Mouse (Mus musculus): ENCODE results near the gene Dpf1.

Dpf1 gene

DNA sequence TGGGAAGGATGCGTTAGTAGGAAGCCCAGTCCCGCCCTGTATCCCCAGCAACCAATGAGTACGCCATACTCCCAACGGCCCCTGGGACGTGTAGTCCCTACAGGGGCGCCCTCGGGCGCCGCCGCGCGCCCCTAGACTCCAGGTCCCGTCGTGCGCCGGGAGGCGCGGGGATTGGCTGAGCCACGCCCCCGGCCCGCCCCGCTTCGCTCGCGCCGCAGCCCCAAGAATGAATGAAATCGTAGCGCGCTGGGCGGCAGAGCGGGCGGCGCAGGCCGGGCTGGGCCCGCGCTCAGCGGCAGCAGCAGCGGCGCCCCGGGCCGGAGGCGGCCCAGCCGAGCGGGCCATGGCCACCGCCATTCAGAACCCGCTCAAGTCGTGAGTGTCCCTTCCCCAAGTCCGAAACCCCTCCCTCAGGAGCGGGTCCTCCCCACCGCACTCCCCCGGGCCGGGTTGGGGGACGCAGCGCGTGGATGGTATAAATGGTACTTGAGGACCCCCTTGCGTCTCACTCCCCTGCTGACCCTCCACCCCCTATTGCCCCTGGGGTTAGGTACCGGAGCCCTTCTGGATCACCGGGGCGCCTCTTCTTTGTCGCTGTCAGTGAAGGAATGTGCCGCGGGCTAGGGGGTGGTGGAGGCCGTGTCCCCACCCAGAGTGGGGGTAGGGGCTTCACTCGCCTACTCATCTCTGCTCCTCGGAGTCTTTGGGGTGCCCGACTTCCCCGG lies at the start of gene Dpf1:
Gene Dpf1, plus strand, starts transcription at position 214 of the 725 bp plus-strand sequence.
- no peak for DNase-seq (ENCODE audit: extremely low read depth, low read depth)

- no peak for DNase-seq (ENCODE audit: extremely low read depth, low read depth)
These were observed 47.9 kb upstream of the Dpf1 start for GRCm38 (mm10) chr7:29255875-29256274.

DNA sequence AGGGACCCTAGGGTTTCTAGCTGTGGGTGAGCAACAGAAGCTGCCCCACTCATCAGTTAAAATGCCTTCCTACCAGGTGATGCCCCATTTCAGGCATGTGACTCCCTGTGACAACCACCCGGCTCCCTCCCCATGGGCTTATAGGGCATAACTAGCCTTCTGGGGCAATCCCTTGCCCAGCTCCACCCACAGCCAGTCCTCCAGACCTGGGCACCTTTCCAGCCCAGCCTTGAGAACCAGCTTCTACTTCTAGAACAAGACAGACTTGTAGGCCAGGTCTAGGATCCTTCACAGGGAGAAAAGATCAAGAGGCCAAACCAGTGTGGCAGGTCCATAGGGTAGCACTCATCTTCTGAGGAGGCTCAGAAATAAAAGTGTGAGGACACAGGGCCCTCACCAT lies 46.4 kb upstream of the Dpf1 start:
- DNase-seq (ENCODE audit: extremely low read depth, low read depth), result no peak

DNA sequence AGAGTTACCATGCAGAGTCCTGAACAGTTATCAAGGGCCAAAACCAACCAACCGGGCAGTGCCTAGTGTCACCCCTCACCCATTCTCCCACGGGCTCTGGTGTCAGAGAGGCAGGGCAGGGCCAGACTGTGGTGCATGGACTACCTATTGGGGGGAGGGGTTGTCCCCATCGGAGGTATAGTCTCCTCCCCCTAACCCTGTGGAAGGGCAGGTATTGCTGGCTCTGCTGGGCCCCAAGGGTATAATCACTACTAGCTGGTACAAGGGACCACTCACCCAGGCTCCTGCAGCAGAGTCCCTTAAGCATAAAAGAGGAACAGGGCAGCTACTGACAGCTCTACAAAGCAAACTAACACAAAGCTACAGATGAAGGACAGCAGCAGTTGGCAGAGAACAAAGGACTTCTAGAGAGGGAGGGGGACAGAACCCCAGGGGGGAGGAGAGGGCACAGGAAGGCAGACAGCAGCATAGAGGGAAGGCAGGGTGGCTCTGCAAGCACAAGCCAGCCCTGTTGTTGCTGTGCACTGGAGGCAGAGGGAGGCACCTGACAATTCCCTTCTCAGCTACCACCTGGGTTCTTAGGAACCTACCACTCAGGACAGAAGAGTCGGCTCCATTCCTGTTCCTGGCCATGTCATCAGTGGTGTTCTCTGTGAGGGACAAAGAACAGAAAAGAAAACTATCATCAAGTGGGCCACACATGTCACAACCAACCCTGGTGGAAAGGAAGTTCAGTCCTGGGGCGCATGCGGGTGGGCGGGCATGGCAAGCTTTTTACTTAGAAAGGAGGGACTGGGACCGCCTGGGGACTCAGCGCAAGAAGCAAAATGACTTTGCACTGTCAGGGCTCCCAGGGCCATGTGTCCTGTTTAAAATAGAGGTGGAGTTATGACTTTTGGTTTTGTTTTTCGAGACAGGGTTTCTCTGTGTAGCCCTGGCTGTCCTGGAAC lies 43.7 kb upstream of the Dpf1 start:
- no peak for DNase-seq (ENCODE audit: extremely low read depth, low read depth)

- DNase-seq (ENCODE audit: extremely low read depth, low read depth), result no peak
These were observed 41.6 kb upstream of the Dpf1 start for GRCm38 (mm10) chr7:29262151-29262550.

DNA sequence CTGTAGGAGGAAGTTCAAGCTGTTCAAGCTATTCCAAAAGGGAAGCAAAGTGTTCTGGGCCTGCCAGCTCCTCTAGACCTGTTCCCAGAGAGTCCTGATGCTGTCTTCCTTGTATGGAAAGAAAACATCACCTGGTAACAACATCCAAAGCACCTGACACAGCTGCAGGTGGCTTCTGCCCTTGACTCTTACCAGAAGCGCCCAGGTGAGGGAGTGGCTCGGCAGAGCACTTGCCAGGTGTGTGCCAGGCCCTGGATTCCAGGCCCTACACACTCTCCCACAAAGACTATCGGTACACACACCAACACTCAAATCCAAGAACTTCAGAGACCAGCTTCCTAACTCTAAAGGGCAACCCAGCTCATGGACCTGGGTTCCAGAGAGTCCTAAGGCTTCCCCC lies 39.9 kb upstream of the Dpf1 start:
- DNase-seq (ENCODE audit: extremely low read depth, low read depth), result no peak

DNA sequence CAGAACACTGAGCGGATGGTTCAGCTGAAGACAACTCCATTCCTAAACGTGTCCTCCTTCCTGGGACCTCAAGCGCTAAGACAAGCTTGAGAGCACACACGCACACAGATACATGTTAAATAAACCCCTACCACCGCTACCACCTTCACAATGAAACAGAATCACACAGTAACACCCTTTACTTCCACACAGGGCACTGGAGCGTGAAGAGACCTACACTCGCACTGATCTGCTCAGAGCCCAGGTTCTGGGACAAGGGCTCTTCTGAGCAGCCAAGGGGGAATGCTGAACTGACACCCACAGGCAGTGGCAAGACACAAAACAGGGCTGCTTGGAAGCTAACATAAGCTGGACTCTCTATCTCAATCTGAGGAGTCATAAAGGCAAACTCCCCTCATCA lies 38.1 kb upstream of the Dpf1 start:
- DNase-seq (ENCODE audit: extremely low read depth, low read depth), result no peak

- no peak for DNase-seq (ENCODE audit: extremely low read depth, low read depth)
These were observed 36.8 kb upstream of the Dpf1 start for GRCm38 (mm10) chr7:29266931-29267330.

GRCm38 (mm10) chr7:29270445-29270844 lies 33.3 kb upstream of the Dpf1 start:
- DNase-seq (ENCODE audit: extremely low read depth, low read depth), result no peak

GRCm38 (mm10) chr7:29271687-29272465 lies 31.9 kb upstream of the Dpf1 start:
- DNase-seq (ENCODE audit: extremely low read depth, low read depth), result no peak

GRCm38 (mm10) chr7:29276715-29277114 lies 27.0 kb upstream of the Dpf1 start:
- DNase-seq (ENCODE audit: extremely low read depth, low read depth), result no peak

- DNase-seq (ENCODE audit: extremely low read depth, low read depth), result no peak
These were observed 26.2 kb upstream of the Dpf1 start for GRCm38 (mm10) chr7:29277510-29277909.

DNA sequence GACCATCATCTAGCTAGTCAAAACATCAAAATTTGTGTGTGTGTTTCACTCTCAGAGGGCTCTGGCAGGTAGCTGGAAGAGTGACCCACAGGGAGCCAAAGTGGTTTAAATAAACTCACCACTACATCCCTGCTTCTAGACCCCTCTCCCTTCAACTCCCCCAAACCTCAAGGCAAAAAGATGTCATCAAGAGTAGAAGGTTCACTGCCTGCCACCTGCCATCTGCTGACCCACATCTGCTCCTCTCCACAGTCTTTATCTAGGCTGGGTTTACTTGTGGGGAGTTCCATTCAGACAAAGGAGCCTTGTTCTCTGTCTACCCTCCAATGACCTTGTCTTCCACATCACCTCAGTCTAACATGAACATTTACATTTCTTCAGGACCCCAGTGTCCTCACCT lies 24.5 kb upstream of the Dpf1 start:
- no peak for DNase-seq (ENCODE audit: extremely low read depth, low read depth)

GRCm38 (mm10) chr7:29279924-29280323 lies 23.8 kb upstream of the Dpf1 start:
- DNase-seq (ENCODE audit: extremely low read depth, low read depth), result no peak

DNA sequence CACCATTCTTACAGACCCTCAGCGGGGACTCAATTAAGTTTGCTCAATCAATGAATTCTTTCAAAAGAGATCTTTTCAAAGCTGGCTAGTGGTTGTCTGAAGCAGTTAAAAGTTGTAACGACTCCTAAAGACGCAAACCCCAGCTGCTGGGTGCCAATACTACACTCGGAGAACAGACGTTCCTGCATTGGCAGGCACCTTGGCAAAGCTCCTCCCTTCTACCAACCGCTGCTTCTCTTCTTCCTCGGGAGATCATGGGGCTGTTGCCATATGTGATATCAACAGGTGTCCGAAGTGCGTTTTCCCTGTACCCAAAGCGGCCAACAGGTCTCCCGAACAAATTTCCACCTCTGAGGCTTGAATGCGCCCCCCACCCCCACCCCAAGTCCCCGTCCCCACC lies 22.9 kb upstream of the Dpf1 start:
- no peak for DNase-seq (ENCODE audit: extremely low read depth, low read depth)

DNA sequence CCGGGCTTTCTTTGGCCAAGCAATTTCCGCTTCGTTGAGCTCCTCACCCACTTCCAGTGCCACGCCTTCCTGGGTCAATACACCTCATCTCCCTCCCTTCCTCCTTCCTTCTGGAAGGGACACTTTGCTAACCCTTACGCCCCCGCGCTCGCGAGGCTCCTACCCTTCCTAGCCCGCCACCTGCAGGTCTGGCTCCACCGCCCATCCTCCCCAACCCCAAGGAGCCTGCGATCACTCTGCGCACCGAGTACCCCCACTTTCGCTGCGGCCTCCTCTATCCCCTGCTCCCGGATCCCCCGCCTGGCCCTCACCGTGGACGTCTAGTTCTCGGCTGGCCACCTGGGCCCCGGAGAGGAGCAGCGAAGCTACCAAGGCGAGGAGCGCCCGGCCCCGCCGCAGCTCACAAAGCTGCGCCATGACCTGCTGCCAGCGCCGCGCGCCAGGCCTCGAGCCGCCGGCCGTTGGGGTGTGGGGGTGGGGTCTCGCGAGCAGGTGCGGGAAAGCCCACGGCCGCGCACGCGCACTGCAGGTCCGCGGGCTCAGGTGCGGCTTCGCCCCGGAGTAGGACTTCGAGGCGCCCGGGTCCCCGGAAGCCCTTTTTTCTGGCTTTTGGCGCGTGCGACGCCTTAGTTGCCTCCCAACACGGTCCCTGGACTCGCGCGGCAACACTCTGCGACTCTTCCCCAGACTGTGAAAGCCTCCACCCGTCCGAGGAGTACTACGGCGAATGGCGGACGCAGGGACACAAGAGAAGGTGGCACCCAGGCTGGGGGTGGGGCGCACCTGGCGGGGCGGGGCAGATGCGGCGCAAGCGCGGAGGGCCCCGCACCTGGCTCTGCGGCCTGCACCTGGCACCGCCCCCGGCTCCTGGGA lies 22.3 kb upstream of the Dpf1 start, which contains the start of gene Spint2:
Gene Spint2, minus strand, starts transcription at position 712 of the 873 bp plus-strand sequence.
- DNase-seq (ENCODE audit: extremely low read depth, low read depth), result no peak

GRCm38 (mm10) chr7:29282074-29282554 lies 21.6 kb upstream of the Dpf1 start:
- no peak for DNase-seq (ENCODE audit: extremely low read depth, low read depth)

GRCm38 (mm10) chr7:29283876-29284275 lies 19.9 kb upstream of the Dpf1 start:
- no peak for DNase-seq (ENCODE audit: extremely low read depth, low read depth)

- DNase-seq (ENCODE audit: extremely low read depth, low read depth), result no peak
These were observed 19.2 kb upstream of the Dpf1 start for GRCm38 (mm10) chr7:29284523-29284922.

GRCm38 (mm10) chr7:29287481-29287880 lies 16.3 kb upstream of the Dpf1 start:
- no peak for DNase-seq (ENCODE audit: extremely low read depth, low read depth)

All from MEL-GATA-1-ER (cell line).